Mouse (Mus musculus) retina, postnatal 1 day (tissue): ENCODE results near the gene Gpr173.
"Not testable (repeated sequence)": the region's sequence is repeated elsewhere in the genome, so short reads cannot be mapped to it uniquely, and the experiment has no call there.

Experiments used
- DNase-seq: peaks from one replicate; pipeline ENCODE4 v3.0.0-alpha.2; 2012

The Gpr173 gene

GRCm38 (mm10) chrX:152368397-152369273 lies at the start of gene Gpr173:
TSS of gene Gpr173 (minus strand) at chrX:152368704.
- DNase-seq = peak; percentile 88

DNA sequence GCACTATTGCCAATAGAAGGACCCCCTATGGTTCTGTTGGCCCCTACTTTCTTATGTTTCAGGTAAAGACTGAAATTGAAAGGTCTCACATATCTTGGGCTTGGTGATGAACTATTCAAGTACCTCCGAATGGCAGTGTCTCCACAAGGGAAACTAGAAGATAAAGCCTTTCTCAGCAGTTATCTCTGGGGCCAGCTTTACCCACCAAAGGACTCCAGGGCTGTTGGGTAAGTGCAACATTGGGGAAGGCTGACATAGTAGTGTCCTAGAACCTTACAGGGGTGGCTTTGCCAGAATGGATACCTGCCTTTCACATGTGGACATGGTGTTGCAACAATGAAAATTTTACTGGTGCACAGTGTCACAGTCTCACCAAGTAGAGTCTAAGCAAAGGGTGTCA lies 34.7 kb upstream of the Gpr173 start:
- DNase-seq = no peak

GRCm38 (mm10) chrX:152400096-152400495 lies 31.6 kb upstream of the Gpr173 start:
- DNase-seq = no peak

GRCm38 (mm10) chrX:152368054-152368396 lies 479 bp downstream of the Gpr173 start:
- peak; percentile 37 for DNase-seq

GRCm38 (mm10) chrX:152366418-152366817 lies 2.1 kb downstream of the Gpr173 start:
- no peak for DNase-seq

DNA sequence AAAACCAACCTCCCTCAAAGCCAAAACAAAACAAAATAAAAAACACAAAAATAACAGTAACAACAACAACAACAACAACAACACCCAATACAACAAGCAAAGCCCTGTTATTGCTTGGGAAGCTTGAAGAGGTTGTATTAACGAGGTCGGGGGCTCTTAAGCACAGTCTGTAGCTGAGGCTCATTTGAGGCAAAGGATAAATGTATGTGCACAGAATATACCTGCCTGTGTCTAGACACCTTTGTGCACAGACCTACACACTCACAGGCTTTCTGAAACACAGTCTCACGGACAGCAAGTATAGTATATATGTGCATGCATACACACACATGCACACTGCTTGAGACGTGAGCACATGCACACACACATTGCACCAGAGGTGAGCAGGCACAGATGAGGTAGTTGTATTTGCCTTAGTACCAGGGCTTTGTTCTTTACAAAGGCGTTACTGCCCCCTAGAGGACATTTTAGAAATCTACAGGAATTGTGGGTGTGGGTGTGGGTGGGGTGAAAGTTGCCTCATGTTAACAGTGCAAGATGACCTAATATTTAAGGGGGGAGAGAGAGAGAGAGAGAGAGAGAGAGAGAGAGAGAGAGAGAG lies 15.9 kb downstream of the Gpr173 start:
- DNase-seq = peak; percentile 82

DNA sequence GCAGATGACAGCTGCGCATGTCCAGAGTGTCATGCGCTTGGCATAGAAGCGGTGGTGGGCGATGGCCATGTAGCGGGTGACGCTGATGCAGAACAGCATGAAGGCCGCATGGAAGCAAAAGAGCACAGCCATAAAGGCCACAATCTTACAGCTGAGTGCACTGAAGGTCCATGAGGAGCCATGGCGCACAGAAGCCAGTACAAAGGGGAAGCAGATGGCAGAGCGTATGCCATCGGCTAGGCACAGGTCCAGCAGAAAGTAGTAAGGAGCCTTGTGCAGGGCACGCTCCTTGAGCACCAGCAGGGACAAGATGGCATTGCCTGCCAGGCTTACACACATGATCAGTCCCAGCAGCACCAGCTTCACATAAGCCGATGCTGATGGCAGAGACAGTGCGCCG lies 21.5 kb downstream of the Gpr173 start:
- no peak for DNase-seq

DNA sequence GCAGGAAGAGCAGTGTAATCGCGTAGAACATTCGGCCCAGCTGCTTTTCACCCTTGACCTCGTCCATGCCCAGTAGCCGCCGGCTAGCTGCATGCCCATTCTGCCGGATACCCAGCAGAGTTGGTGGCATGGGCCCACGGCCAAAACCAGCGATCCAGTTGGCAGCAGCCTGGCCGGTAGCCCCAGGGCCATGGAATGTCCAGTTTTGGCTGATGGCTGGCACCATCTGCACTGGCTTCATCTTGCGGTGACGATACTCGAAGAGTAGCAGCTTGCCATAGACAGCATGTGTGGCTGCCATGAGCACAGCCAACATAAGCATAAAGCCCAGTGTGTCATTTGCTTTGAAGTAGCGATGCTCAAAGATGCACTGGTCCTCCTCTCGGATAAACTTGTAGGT lies 21.9 kb downstream of the Gpr173 start:
- no peak for DNase-seq

DNA sequence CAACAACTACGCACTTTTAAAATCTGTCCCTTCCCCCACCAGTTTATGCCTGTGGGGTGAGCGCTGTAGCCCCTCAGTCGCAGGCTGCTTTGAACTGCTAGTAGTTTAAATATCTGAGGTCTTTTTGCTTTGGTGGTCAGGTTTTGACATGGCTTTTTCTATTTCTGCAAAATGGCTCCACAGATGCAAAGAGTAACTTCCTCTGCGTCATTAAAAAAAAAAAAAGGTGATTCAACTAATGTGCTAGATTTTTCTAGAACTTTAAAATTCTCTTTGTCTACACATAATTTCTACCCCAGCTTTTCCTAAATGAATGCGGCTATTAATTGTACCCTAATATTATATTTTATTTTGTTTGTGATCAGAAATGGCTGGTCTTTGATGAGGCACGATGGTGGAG lies 25.6 kb downstream of the Gpr173 start:
- DNase-seq = no peak

- peak; percentile 98 for DNase-seq
These were observed 26.1 kb downstream of the Gpr173 start, which contains the start of gene Tspyl2 for GRCm38 (mm10) chrX:152342358-152342901. TSS of gene Tspyl2 (minus strand) at chrX:152342425.

GRCm38 (mm10) chrX:152341496-152341895 lies 27.0 kb downstream of the Gpr173 start:
- peak; percentile 12 for DNase-seq

DNA sequence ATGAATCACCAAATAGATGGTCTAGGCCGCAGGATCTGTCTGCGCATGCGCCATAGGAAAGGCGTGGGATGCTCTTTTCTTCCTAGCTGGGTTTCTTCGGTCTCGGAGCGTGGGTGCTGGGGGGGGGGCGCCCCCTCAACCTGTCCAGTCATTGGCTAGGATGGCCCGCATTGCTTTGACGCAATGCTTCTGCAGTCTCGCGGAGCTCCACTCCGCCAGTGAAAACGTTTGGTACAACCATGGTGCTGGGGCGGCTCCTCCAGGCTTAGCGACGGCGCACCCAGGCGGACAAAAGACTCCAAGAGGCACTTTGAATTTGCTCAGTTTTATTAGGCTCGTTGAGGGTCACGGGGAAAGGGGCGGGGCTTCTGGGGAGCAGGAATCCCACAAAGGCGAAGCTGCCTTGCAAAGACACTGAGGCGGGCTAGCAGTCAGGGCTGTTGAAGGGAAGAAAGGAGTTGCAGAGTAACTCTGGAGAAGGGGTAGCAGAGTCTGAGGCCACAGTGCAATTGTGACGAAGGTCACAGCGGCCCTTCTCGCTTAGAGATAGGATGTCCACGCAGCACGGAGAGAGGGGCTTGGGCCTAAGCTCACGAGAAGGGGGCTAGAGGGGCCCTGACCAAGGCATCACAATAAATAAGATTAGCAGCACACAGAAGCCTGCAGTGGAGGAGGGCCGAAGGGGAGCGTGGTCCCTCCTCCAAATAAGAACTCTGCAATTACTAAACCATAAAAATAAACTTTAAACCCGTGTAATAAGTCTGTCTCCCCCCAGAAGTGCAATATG lies 31.8 kb downstream of the Gpr173 start:
- peak; percentile 97 for DNase-seq

- DNase-seq = not testable (repeated sequence)
These were observed 32.4 kb downstream of the Gpr173 start for GRCm38 (mm10) chrX:152336123-152336522.

GRCm38 (mm10) chrX:152329400-152329799 lies 39.1 kb downstream of the Gpr173 start:
- DNase-seq = not testable (repeated sequence)

DNA sequence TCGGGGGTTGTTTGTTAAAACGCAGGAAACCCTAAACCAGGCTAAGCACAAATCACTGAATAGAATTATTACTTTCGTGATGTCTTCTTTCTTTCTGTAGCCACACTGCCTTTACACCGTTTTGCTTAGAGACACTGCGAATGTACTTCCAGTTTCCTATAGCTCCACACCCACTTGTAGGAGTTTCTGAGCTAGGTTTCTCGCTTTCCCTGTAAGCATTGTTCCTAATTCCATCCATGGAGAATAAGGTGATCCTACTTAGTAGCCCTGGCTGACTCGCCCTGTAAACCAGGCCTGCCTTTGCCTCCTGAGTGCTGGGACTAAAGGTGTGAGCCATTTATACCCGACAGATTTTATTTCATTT lies 40.8 kb downstream of the Gpr173 start:
- no peak for DNase-seq

- peak; percentile 93 for DNase-seq
These were observed 41.4 kb downstream of the Gpr173 start, which contains the start of gene Kantr for GRCm38 (mm10) chrX:152326996-152327688. TSS of gene Kantr (minus strand) at chrX:152327495.

DNA sequence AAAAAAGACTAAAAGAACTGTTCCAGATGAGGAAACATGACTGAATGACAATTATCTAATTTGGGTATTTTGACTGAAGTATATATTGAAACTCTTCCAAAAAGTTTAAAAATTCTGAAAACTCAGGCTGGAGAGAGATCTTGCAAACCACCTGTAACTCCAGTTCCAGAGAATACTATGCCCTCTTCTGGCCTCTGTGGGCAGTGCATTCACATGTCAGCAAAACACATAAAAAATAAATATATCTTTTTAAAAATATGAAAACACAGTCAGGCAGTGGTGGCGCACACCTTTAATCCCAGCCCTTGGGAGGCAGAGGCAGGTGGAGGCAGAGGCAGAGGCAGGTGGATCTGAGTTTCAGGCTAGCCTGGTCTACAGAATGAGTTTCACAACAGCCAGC lies 44.9 kb downstream of the Gpr173 start:
- no peak for DNase-seq

DNA sequence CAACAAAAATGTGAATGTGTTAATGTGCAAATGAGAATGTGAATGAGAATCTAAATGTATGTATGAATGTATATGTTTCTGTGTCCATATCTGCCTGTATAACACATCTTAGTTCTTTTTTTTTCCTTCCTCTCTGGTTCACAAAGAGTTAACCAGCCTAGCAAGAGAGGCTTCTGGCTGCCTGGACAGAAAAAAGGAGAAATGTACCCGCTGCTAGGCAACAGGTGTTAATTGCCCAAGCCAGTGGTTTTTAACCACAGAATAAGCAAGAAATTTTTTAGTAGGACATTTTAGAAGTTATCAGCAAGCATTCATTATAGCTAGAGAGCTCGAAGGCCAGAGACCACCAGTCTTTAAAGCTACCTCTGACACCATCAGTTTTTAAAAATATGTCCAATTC lies 45.7 kb downstream of the Gpr173 start:
- DNase-seq = no peak

DNA sequence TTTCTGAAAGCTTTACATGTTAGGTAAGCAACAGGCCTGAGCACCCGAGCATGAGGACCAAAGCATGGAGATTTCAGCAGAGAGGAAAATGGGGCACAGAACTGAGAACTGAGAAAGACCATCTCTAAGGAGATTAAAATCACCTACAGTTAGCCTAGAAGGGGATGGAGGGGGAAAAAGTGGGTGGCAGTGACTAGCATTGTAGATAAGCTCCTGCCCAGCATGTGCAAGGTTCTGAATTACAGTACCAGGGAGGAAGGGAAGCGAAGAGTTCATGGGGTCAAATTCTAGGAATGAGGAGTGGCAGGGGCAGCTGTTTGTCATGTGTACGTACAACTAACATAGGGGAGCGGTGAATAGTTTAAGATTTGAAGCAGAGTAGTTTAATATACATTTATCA lies 48.0 kb downstream of the Gpr173 start:
- DNase-seq = no peak

DNA sequence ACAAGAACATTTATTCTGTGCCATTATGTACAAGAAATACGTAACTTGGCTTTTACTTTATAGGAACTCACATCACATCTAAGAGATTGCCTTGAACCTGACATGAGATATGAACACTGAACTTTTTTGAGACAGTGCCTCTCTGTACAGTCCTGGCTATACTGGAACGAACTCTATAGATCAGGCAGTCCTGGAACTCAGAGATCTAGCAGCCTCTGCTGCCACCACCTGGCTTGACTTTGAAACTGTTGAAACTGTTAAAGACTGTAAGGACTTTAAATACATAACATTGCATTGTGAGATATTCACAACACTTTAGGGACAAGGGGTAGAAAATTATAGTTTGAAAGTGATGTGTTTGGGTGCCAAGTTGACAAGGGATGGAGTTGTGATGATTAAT lies 60.6 kb downstream of the Gpr173 start:
- DNase-seq = peak; percentile 24

- no peak for DNase-seq
These were observed 61.1 kb downstream of the Gpr173 start for GRCm38 (mm10) chrX:152307371-152307770.

DNA sequence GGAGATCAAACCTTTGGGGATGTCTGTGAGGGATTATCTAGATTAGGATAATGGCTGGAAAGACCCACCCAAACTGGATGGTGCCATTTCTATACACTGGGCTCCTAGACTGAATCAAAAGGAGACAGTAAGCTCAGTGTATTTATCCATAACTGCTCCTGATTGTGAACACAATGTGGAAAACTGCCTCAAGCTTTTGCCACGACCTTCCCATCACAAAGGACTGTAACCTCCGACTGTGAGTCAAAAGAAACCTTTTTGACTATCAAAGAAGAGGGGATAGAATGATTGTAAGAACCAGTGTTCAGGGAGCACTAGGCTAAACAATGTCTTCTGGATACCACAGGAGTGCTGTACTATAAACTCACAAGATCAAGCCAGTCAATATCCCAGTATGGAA lies 62.3 kb downstream of the Gpr173 start:
- DNase-seq = no peak
